Mouse (Mus musculus): Measurements from ENCODE around the gene Tmem231.

GRCm38 (mm10) chr8:111978147-111978546 is 44.5 kb upstream of the Tmem231 start:
- no peak for TF ChIP-seq CTCF (conservative IDR thresholded peaks at IDR 0.05; ENCODE audit: low read length)
- TF ChIP-seq POU5F1 (IDR thresholded peaks at IDR 0.05; ENCODE audit: borderline replicate concordance, low read length) = no peak
- TF ChIP-seq NANOG (IDR thresholded peaks at IDR 0.05; ENCODE audit: borderline replicate concordance, low read length) = no peak

Measured in E14TG2a.4 (cell line).